Mouse (Mus musculus): ENCODE measurements around the gene Haus8. TPM values are rescaled to one million over a fixed set of nuclear protein-coding genes. Genes with fewer than 3 reads are reported as not detected.
"Not testable (repeated sequence)": the region's sequence is repeated elsewhere in the genome, so short reads cannot be mapped to it uniquely, and the experiment has no call there.

Haus8 gene
- polyA plus RNA-seq, 1 experiment from 2014 or later = 21.9 TPM

DNA sequence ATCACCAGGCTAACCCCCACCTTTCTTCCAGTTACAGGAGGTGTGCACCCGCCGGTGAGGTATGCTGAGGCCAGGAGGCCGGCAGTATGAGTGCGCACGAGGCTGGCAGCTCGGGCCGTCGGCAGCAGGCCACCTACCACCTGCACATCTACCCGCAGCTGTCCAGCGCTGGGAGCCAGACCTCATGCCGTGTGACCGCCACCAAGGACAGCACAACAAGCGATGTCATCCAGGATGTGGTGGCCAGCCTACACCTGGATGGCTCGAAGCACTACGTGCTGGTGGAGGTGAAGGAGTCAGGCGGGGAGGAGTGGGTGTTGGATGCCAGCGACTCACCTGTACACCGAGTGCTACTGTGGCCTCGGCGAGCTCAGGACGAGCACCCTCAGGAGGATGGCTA is 17.5 kb upstream of the Haus8 start:
- no peak overlapping the region for H3K4me2 ChIP-seq (ENCODE audit: low read length)
- no peaks in the 10 kb centered on the region for H3K4me1 ChIP-seq (replicated peaks; ENCODE audit: insufficient read depth, low read length)
- no peak for TF ChIP-seq CTCF (IDR thresholded peaks at IDR 0.05; ENCODE audit: low read depth)
- no peak overlapping the region for H3K9ac ChIP-seq (ENCODE audit: low read depth, low read length)
- no peak overlapping the region for H3K27ac ChIP-seq
- peaks cover 14% of the 10 kb centered on the region; the same call in 1 of the 2 replicates for H3K36me3 ChIP-seq (ENCODE audit: insufficient read depth, low read length)
- no peak for DNase-seq (ENCODE audit: low spot score)
- no peak overlapping the region for H3K4me3 ChIP-seq (replicated peaks; ENCODE audit: low read depth, low read length)
- ATAC-seq (replicated peaks; ENCODE audit: low FRiP score, low read depth) = no peak
- WGBS = 92% methylated on average over 21 of the region's 21 CpGs
- no peaks in the 10 kb centered on the region for H3K9me3 ChIP-seq (replicated peaks; ENCODE audit: low read length)
- H3K27me3 ChIP-seq (ENCODE audit: insufficient read depth, low read length) = no peaks in the 10 kb centered on the region

DNA sequence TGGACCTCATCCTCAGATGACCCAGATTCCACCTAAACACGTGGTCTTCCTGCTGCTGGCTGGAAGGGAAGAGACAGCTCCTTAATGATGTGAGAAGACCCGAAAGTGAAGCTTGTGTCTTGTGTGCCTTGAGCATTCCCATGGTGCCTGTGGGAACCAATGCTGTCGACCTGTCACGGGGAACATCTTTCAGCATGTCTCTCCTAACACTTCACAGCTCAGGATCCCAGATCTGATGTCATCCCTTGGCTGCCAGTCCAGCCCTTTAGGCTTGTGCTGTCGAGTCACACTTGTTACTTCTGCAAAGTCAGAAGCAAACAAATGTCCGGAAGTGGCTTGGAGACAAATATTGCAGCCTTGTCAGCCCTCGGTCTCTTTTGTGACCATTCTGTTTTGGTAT is 16.4 kb upstream of the Haus8 start:
- no peak for DNase-seq (ENCODE audit: low spot score)
- Histone ChIP-seq H3K27ac (no peak overlapping the region), H3K27me3 (ENCODE audit: insufficient read depth, low read length) (no peaks in the 10 kb centered on the region), H3K4me1 (replicated peaks; ENCODE audit: insufficient read depth, low read length) (no peaks in the 10 kb centered on the region), H3K9ac (ENCODE audit: low read depth, low read length) (no peak overlapping the region), H3K4me2 (ENCODE audit: low read length) (no peak overlapping the region), H3K4me3 (replicated peaks; ENCODE audit: low read depth, low read length) (no peak overlapping the region), H3K36me3 (ENCODE audit: insufficient read depth, low read length) (peaks cover 14% of the 10 kb centered on the region; the same call in 1 of the 2 replicates), H3K9me3 (replicated peaks; ENCODE audit: low read length) (no peaks in the 10 kb centered on the region)
- WGBS = 78% methylated on average over 7 of the region's 7 CpGs
- ATAC-seq (replicated peaks; ENCODE audit: low FRiP score, low read depth) = no peak
- no peak for TF ChIP-seq CTCF (IDR thresholded peaks at IDR 0.05; ENCODE audit: low read depth)

DNA sequence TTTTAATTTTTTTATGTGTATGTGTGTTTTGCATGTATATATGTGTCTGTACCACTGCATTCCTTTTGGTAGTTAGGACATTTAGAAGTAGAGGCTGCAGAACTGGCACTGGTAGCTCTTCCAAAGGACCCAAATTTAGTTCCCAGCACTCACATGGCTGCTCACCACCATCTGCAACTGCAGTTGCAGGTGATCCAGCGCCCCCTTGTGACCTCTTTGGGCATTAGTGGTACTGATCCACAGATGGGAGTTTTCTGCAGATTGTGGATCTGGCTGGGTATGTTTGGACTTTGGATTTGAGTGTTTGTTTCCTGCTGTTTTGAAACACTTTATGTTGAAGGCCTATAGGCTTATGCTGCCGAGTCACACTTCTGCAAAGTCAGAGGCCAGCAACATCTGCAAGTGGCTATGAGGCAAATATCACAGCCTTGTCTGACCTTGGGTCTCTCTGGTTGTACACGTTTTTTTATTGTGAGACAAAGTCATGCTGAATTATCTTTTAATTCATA is 15.8 kb upstream of the Haus8 start:
- Histone ChIP-seq H3K4me3 (replicated peaks; ENCODE audit: low read depth, low read length) (no peak overlapping the region), H3K27me3 (ENCODE audit: insufficient read depth, low read length) (no peaks in the 10 kb centered on the region), H3K36me3 (ENCODE audit: insufficient read depth, low read length) (peaks cover 14% of the 10 kb centered on the region; the same call in 1 of the 2 replicates), H3K4me1 (replicated peaks; ENCODE audit: insufficient read depth, low read length) (no peaks in the 10 kb centered on the region), H3K9me3 (replicated peaks; ENCODE audit: low read length) (no peaks in the 10 kb centered on the region), H3K9ac (ENCODE audit: low read depth, low read length) (no peak overlapping the region), H3K4me2 (ENCODE audit: low read length) (no peak overlapping the region), H3K27ac (no peak overlapping the region)
- peak; percentile 31; the same call in 1 of the 2 replicates for TF ChIP-seq CTCF (IDR thresholded peaks at IDR 0.05; ENCODE audit: low read depth)
- 51% methylated on average over 3 of the region's 3 CpGs for WGBS
- no peak for DNase-seq (ENCODE audit: low spot score)
- no peak for ATAC-seq (replicated peaks; ENCODE audit: low FRiP score, low read depth)

DNA sequence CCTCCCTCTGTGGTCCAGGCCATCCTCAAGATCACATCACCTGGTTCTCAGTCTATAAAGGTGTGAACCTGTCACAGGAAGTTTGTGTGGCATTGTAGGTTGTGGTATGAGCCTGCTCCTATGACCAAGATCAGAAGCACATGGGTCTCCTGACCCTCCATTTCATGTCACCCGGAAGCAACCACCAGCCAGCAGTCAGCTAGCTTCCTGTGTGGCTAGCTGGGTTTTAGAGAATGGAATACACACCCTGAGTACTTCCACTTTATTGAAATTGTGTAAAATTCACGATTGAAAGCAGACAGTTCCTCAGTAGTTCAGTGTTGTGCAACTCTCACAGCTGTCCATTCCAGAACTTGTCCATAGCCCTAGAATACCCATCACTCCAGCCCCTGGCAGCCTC is 13.5 kb upstream of the Haus8 start:
- not testable (repeated sequence) for ATAC-seq (replicated peaks; ENCODE audit: low FRiP score, low read depth); H3K9me3 ChIP-seq (replicated peaks; ENCODE audit: low read length); H3K4me1 ChIP-seq (replicated peaks; ENCODE audit: insufficient read depth, low read length); H3K9ac ChIP-seq (ENCODE audit: low read depth, low read length); H3K4me3 ChIP-seq (replicated peaks; ENCODE audit: low read depth, low read length); H3K4me2 ChIP-seq (ENCODE audit: low read length); DNase-seq (ENCODE audit: low spot score); H3K27me3 ChIP-seq (ENCODE audit: insufficient read depth, low read length); H3K27ac ChIP-seq
- 88% methylated on average over 2 of the region's 2 CpGs for WGBS
- peaks cover 13% of the 10 kb centered on the region; the same call in 1 of the 2 replicates for H3K36me3 ChIP-seq (ENCODE audit: insufficient read depth, low read length)

DNA sequence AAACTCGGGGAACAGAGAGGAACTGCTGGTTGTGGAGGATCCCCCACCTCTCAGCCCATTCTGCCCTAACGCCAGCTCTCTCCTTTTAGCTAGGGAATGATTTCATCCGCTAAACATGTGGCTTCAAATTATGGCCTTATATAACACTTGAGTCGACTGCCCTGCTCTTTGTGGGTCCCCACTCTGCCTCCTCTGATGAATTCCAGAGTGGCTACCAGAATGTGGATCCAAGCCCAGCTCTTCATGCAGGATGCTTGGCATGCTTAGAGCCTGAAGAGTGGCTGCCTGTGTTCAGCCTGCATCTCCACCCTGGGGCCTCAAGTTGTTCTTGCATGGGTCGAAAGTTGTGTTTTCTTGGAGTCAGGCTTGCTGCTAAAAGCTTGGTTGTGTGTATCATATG is 9.9 kb upstream of the Haus8 start:
- H3K4me1 ChIP-seq (replicated peaks; ENCODE audit: insufficient read depth, low read length) = no peaks in the 10 kb centered on the region
- no peaks in the 10 kb centered on the region for H3K27me3 ChIP-seq (ENCODE audit: insufficient read depth, low read length)
- no peak overlapping the region for H3K9ac ChIP-seq (ENCODE audit: low read depth, low read length)
- H3K4me2 ChIP-seq (ENCODE audit: low read length) = no peak overlapping the region
- no peak overlapping the region for H3K4me3 ChIP-seq (replicated peaks; ENCODE audit: low read depth, low read length)
- DNase-seq (ENCODE audit: low spot score) (no peak), ATAC-seq (replicated peaks; ENCODE audit: low FRiP score, low read depth) (no peak)
- 75% methylated on average over 5 of the region's 5 CpGs for WGBS
- no peaks in the 10 kb centered on the region for H3K9me3 ChIP-seq (replicated peaks; ENCODE audit: low read length)
- no peak for TF ChIP-seq CTCF (IDR thresholded peaks at IDR 0.05; ENCODE audit: low read depth)
- H3K36me3 ChIP-seq (ENCODE audit: insufficient read depth, low read length) = no peaks in the 10 kb centered on the region
- no peak overlapping the region for H3K27ac ChIP-seq

DNA sequence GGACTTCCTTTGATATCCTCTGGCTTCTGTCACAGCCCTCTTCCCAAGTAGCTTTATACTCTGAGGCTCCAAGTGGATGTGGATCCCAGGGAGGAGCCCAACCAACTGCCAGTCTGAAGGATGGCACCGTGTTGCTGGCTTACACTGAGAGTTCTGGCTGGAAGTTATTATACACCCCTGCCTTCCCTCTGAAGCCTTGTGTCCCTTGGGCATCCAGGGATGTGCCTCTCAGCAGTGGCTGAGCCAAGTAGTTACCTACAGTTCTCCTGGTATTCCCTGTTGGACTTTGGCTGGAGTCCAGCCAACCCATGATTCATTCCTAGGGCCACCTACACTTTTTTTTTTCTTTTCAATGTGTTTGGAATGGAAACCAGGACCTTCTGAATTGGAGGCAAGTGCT is 9.0 kb upstream of the Haus8 start:
- ATAC-seq (replicated peaks; ENCODE audit: low FRiP score, low read depth); DNase-seq (ENCODE audit: low spot score); H3K4me2 ChIP-seq (ENCODE audit: low read length); H3K36me3 ChIP-seq (ENCODE audit: insufficient read depth, low read length); H3K27me3 ChIP-seq (ENCODE audit: insufficient read depth, low read length); H3K4me3 ChIP-seq (replicated peaks; ENCODE audit: low read depth, low read length); H3K9me3 ChIP-seq (replicated peaks; ENCODE audit: low read length); H3K27ac ChIP-seq; H3K9ac ChIP-seq (ENCODE audit: low read depth, low read length); H3K4me1 ChIP-seq (replicated peaks; ENCODE audit: insufficient read depth, low read length): not testable (repeated sequence)
- WGBS = 93% methylated on average over 1 of the region's 1 CpGs

DNA sequence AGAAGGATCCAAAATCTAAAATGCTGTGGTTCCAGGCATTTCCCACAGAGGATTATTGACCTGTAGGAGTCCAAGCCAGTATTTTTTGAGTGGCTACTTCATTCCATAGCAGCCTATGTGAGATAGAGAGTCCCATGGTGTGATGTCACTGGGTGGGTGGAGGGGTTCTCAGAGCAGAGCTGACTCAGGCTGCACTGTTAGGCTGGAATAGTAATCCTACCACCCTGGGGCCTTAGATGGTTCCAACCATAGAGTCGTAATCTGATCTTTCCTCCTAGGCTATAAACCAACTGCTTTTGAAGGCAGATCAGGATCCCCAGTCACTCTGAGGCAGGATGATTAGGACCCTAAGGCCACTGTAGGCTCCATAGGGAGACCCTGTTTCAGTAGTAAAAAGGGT is 6.7 kb upstream of the Haus8 start:
- H3K9me3 ChIP-seq (replicated peaks; ENCODE audit: low read length); DNase-seq (ENCODE audit: low spot score); H3K9ac ChIP-seq (ENCODE audit: low read depth, low read length); H3K4me2 ChIP-seq (ENCODE audit: low read length); H3K27ac ChIP-seq; ATAC-seq (replicated peaks; ENCODE audit: low FRiP score, low read depth); H3K36me3 ChIP-seq (ENCODE audit: insufficient read depth, low read length); H3K27me3 ChIP-seq (ENCODE audit: insufficient read depth, low read length); H3K4me3 ChIP-seq (replicated peaks; ENCODE audit: low read depth, low read length); H3K4me1 ChIP-seq (replicated peaks; ENCODE audit: insufficient read depth, low read length): not testable (repeated sequence)
- 59% methylated on average over 1 of the region's 1 CpGs for WGBS
